Mouse (Mus musculus): ENCODE results near the gene Ptprn2. TPM values are rescaled to one million over a fixed set of nuclear protein-coding genes. Genes with fewer than 3 reads are reported as not detected.

The Ptprn2 gene
- polyA plus RNA-seq, 1 experiment: 0.22 TPM

DNA sequence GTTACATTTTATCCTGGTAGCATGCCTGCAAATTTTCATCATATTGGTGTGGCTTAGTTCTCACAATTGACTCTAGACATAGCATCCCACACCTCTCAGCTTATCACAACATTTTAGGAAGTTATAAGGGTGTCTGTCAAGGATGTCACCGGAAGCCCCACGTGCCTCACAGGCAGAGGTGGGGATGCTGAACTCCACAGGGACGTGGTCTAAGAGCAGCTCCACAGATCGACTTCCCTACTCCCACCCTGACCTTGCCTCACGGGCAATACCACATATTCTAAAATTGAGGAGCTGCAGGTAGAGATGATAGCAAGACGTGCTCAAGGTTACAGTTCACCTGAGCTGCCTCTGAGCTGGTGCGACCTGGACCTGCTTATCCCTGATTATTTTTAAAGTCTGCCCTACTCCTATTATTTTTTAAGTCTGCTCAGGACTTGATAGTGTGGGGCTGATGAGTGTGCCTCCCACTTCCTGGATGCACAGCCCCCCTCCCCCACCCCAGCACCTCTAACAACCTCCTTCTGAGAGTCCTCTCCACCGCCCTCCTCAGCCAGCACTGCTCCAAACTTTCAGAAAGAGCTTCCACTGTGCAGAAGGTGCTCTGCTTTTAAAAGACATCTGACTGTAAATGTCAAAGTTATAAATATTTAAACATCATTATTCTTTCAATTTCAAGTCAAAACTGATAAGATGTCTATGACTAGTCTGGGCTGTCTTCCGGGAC is 672.3 kb downstream of the Ptprn2 start:
- Histone ChIP-seq H3K4me3 (no peak overlapping the region), H3K79me2 (ENCODE audit: control insufficient read depth, insufficient read depth) (no peaks in the 10 kb centered on the region), H3K27me3 (ENCODE audit: control insufficient read depth, insufficient read depth, insufficient read length) (no peaks in the 10 kb centered on the region), H3ac (ENCODE audit: control insufficient read depth, insufficient read length) (no peak overlapping the region), H3K36me3 (ENCODE audit: control insufficient read depth, insufficient read depth) (no peaks in the 10 kb centered on the region), H3K4me2 (ENCODE audit: low read depth) (no peak overlapping the region)
- TF ChIP-seq REST (IDR thresholded peaks at IDR 0.05; ENCODE audit: insufficient read depth, insufficient read length) (no peak), POLR2A (IDR thresholded peaks at IDR 0.05; ENCODE audit: insufficient read length, low read depth) (no peak), TCF12 (IDR thresholded peaks at IDR 0.05; ENCODE audit: insufficient read depth, poor library complexity, severe bottlenecking) (no peak), USF1 (IDR thresholded peaks at IDR 0.05; ENCODE audit: low read depth) (no peak), CEBPB (IDR thresholded peaks at IDR 0.05; ENCODE audit: insufficient read depth, poor library complexity, severe bottlenecking) (no peak), MAX (IDR thresholded peaks at IDR 0.05; ENCODE audit: low read depth) (no peak), SRF (IDR thresholded peaks at IDR 0.05; ENCODE audit: control insufficient read depth, insufficient read length, low read depth) (no peak), MYOG (IDR thresholded peaks at IDR 0.05; ENCODE audit: control insufficient read depth in 1 of 3, insufficient read depth in 1 of 3, insufficient read length in 2 of 3, low read depth in 2 of 3) (no peak), POLR2AphosphoS2 (IDR thresholded peaks at IDR 0.05; ENCODE audit: insufficient read length, low read depth) (no peak)

DNA sequence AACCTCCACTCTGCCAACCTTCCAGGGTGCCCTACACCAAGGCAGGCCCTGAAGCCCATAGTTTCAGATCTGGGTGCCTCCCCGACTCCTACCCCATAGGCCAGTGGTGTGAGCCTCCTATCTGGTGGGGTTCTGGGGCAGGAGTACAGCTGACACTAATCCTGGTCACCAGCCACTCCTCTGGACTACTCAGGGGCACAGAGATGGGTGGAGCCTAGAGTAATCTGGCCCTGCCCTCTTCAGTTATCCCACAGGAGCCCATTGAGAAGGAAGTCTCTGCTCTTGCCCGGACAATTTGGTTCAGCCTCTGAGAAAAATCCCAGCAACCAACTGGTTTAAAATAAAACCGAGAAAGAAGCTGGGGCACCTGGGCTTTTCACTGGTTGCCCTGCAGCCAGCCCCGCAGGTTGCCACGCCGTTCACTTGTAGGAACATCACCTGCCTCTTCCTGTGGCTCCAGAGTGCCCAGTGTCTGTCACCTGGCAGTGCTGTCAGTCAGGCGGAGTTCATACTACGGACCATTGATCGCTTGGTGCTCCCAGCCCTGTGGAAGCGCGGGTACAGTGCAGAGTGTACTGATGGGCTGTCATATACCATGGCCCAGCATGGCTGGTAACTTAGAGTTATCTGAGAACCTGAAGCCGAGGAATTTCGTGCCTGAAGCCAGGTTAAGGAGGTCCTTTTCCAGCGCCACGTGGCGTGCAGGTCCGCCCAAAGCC is 673.6 kb downstream of the Ptprn2 start:
- no peak overlapping the region for H3K4me2 ChIP-seq (ENCODE audit: low read depth)
- no peak overlapping the region for H3K4me3 ChIP-seq
- H3K79me2 ChIP-seq (ENCODE audit: control insufficient read depth, insufficient read depth): no peaks in the 10 kb centered on the region
- no peaks in the 10 kb centered on the region for H3K27me3 ChIP-seq (ENCODE audit: control insufficient read depth, insufficient read depth, insufficient read length)
- H3ac ChIP-seq (ENCODE audit: control insufficient read depth, insufficient read length): no peak overlapping the region
- H3K36me3 ChIP-seq (ENCODE audit: control insufficient read depth, insufficient read depth): no peaks in the 10 kb centered on the region
- TF ChIP-seq USF1 (IDR thresholded peaks at IDR 0.05; ENCODE audit: low read depth): no peak
- TF ChIP-seq SRF (IDR thresholded peaks at IDR 0.05; ENCODE audit: control insufficient read depth, insufficient read length, low read depth): no peak
- no peak for TF ChIP-seq E2F4 (IDR thresholded peaks at IDR 0.05; ENCODE audit: insufficient read depth)
- no peak for TF ChIP-seq TCF3 (IDR thresholded peaks at IDR 0.05; ENCODE audit: insufficient read length, low read depth)
- TF ChIP-seq MYOD1 (IDR thresholded peaks at IDR 0.05; ENCODE audit: control insufficient read depth in 1 of 3, insufficient read length in 2 of 3, low read depth in 2 of 3): no peak
- TF ChIP-seq MAX (IDR thresholded peaks at IDR 0.05; ENCODE audit: low read depth): no peak
- no peak for TF ChIP-seq POLR2AphosphoS2 (IDR thresholded peaks at IDR 0.05; ENCODE audit: insufficient read length, low read depth)
- TF ChIP-seq TCF12 (IDR thresholded peaks at IDR 0.05; ENCODE audit: insufficient read depth, poor library complexity, severe bottlenecking): no peak
- TF ChIP-seq POLR2A (IDR thresholded peaks at IDR 0.05; ENCODE audit: insufficient read length, low read depth): no peak
- TF ChIP-seq MYOG (IDR thresholded peaks at IDR 0.05; ENCODE audit: control insufficient read depth in 1 of 3, insufficient read depth in 1 of 3, insufficient read length in 2 of 3, low read depth in 2 of 3): no peak
- no peak for TF ChIP-seq REST (IDR thresholded peaks at IDR 0.05; ENCODE audit: insufficient read depth, insufficient read length)
- no peak for TF ChIP-seq CEBPB (IDR thresholded peaks at IDR 0.05; ENCODE audit: insufficient read depth, poor library complexity, severe bottlenecking)

DNA sequence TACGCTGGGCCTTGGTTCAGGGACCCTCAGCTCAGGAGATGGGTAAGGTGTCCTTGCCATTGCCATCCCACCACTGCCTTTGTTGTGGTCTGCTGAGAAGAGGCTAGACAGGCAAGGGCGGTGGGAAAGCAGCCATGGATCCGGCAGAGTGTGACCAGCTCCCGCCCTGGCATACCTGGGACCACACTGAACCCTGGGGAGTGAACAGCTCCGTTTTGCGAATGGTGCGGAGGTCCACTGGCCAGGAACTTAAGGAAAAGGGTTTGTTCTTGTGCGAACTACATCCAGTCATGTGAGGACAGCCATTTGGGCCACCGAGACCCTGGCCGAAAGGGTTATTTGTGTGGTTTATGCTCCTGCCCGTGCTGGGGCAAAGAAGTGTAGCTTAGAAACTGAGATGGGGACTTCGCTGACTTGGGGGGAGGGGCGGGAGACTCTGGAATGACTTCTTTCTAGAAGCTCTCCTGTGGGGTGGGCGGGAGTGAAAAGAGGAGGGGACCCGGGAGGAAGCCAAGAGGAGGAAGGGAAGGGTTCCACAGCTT is 674.2 kb downstream of the Ptprn2 start:
- Histone ChIP-seq H3K27me3 (ENCODE audit: control insufficient read depth, insufficient read depth, insufficient read length) (no peaks in the 10 kb centered on the region), H3K36me3 (ENCODE audit: control insufficient read depth, insufficient read depth) (no peaks in the 10 kb centered on the region), H3K79me2 (ENCODE audit: control insufficient read depth, insufficient read depth) (no peaks in the 10 kb centered on the region), H3ac (ENCODE audit: control insufficient read depth, insufficient read length) (no peak overlapping the region), H3K4me2 (ENCODE audit: low read depth) (no peak overlapping the region), H3K4me3 (no peak overlapping the region)
- TF ChIP-seq MAX (IDR thresholded peaks at IDR 0.05; ENCODE audit: low read depth) (no peak), MYOD1 (IDR thresholded peaks at IDR 0.05; ENCODE audit: control insufficient read depth in 1 of 3, insufficient read length in 2 of 3, low read depth in 2 of 3) (no peak), SRF (IDR thresholded peaks at IDR 0.05; ENCODE audit: control insufficient read depth, insufficient read length, low read depth) (no peak), POLR2AphosphoS2 (IDR thresholded peaks at IDR 0.05; ENCODE audit: insufficient read length, low read depth) (no peak), E2F4 (IDR thresholded peaks at IDR 0.05; ENCODE audit: insufficient read depth) (no peak), USF1 (IDR thresholded peaks at IDR 0.05; ENCODE audit: low read depth) (no peak), TCF12 (IDR thresholded peaks at IDR 0.05; ENCODE audit: insufficient read depth, poor library complexity, severe bottlenecking) (no peak), POLR2A (IDR thresholded peaks at IDR 0.05; ENCODE audit: insufficient read length, low read depth) (no peak), TCF3 (IDR thresholded peaks at IDR 0.05; ENCODE audit: insufficient read length, low read depth) (no peak), CEBPB (IDR thresholded peaks at IDR 0.05; ENCODE audit: insufficient read depth, poor library complexity, severe bottlenecking) (no peak)

DNA sequence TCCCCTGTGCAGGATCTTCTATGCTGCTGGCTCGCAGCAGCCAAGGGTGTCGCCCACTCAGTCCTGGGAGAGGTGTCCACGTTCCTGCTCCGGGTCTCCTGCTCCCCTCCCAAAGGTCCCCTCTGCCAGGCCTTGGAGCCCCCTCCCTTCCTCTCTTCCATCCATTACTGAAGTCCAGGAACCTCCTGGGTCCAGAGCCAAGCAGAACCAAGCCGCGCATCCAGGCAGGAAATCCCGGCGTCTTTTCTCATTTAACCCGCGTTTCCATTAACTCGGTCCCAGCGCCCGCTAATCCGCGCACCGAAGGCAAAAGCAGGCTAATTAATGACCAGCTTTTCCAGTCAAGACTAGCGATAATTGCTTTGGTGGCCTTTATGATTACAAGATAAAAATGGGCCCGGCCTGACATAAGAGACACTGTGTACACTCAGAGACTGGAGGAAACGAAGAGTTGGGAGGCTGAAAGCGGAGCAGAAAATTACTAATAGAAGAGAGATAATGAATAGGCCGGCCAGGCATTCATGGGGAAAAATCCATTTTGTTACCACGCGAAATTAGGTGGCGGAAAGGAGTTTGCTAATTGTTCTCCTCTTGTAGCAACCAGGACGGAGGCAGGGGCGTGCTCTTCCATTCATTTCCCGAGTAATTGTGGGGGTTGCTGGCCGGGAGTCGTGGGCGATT is 674.8 kb downstream of the Ptprn2 start:
- no peaks in the 10 kb centered on the region for H3K27me3 ChIP-seq (ENCODE audit: control insufficient read depth, insufficient read depth, insufficient read length)
- no peaks in the 10 kb centered on the region for H3K79me2 ChIP-seq (ENCODE audit: control insufficient read depth, insufficient read depth)
- no peak overlapping the region for H3ac ChIP-seq (ENCODE audit: control insufficient read depth, insufficient read length)
- TF ChIP-seq MYOG (IDR thresholded peaks at IDR 0.05; ENCODE audit: control insufficient read depth in 1 of 3, insufficient read depth in 1 of 3, insufficient read length in 2 of 3, low read depth in 2 of 3) (no peak), TCF3 (IDR thresholded peaks at IDR 0.05; ENCODE audit: insufficient read length, low read depth) (no peak), REST (IDR thresholded peaks at IDR 0.05; ENCODE audit: insufficient read depth, insufficient read length) (no peak)
- no peak overlapping the region for H3K4me2 ChIP-seq (ENCODE audit: low read depth)
- no peak overlapping the region for H3K4me3 ChIP-seq
- no peaks in the 10 kb centered on the region for H3K36me3 ChIP-seq (ENCODE audit: control insufficient read depth, insufficient read depth)
